Mouse (Mus musculus) embryonic facial prominence, embryonic 10.5 days (tissue): ENCODE data around the gene Cyp1a1. TPM values are rescaled to one million over a fixed set of nuclear protein-coding genes. Genes with fewer than 3 reads are reported as not detected.

Experiments
- polyA plus RNA-seq: library from polyadenylated mRNA; unstranded; fragments of >200 nt; fragmentation: Nextera tagmentation; extraction: Ambion mirVana; gene quantifications from 2 replicates; pipeline ENCODE4 v1.2.1, GENCODE M21; 2016

Cyp1a1 gene
- polyA plus RNA-seq, 1 experiment from 2014 or later, result 0.07 TPM

Other genes with a start within 250 kb of the Cyp1a1 start
- 20.8 and 25.4 TPM in 2 replicates for gene Ppcdc, start 247.8 kb upstream of the Cyp1a1 start, polyA plus RNA-seq
- gene Scamp5, start 219.9 kb upstream of the Cyp1a1 start, polyA plus RNA-seq, result 9.3 and 9.6 TPM in 2 replicates
- gene Rpp25, start 183.9 kb upstream of the Cyp1a1 start, polyA plus RNA-seq, result 1.6 and 1.7 TPM in 2 replicates
- 664 and 702 TPM in 2 replicates for gene Cox5a, start 166.7 kb upstream of the Cyp1a1 start, polyA plus RNA-seq
- 17.1 and 17.7 TPM in 2 replicates for gene Fam219b, start 150.4 kb upstream of the Cyp1a1 start, polyA plus RNA-seq
- gene Mpi, start 135.2 kb upstream of the Cyp1a1 start, polyA plus RNA-seq, result 58.7 and 61.7 TPM in 2 replicates
- gene Scamp2, start 127.0 kb upstream of the Cyp1a1 start, polyA plus RNA-seq, result 44.1 and 45.3 TPM in 2 replicates
- 13.3 and 16.4 TPM in 2 replicates for gene Ulk3, start 98.5 kb upstream of the Cyp1a1 start, polyA plus RNA-seq
- gene Cplx3, start 81.6 kb upstream of the Cyp1a1 start, polyA plus RNA-seq, result 1.6 and 1.8 TPM in 2 replicates
- gene Lman1l, start 67.2 kb upstream of the Cyp1a1 start, polyA plus RNA-seq, result not detected in 2 replicates
- 33.2 and 38.3 TPM in 2 replicates for gene Csk, start 34.3 kb upstream of the Cyp1a1 start, polyA plus RNA-seq
- gene Cyp1a2, start 4.2 kb upstream of the Cyp1a1 start, polyA plus RNA-seq, result not detected in 2 replicates
- 45.5 and 46.7 TPM in 2 replicates for gene Edc3, start 20.6 kb downstream of the Cyp1a1 start, polyA plus RNA-seq
- 93.6 and 94.8 TPM in 2 replicates for gene Clk3, start 77.9 kb downstream of the Cyp1a1 start, polyA plus RNA-seq
- 51.0 and 64.3 TPM in 2 replicates for gene Arid3b, start 148.9 kb downstream of the Cyp1a1 start, polyA plus RNA-seq
- gene Ubl7, start 223.1 kb downstream of the Cyp1a1 start, polyA plus RNA-seq, result 118 and 130 TPM in 2 replicates